Mouse (Mus musculus) liver, adult 2 months (tissue): Measurements from ENCODE around the gene Arhgap44.

ENCODE experiments used
- CTCF ChIP-seq: fragments of 200-500 bp; IDR thresholded peaks from 2 replicates; pipeline ENCODE4 v1.5.1; 2011; ENCODE audit warnings: low read depth, low read length, control low read depth
- POLR2A ChIP-seq: fragments of 200-500 bp; IDR thresholded peaks from 2 replicates; pipeline ENCODE4 v1.6.1; 2011; ENCODE audit warnings: low read length, control low read depth; ENCODE audit not compliant: insufficient read depth; ENCODE audit errors: extremely low read depth

DNA sequence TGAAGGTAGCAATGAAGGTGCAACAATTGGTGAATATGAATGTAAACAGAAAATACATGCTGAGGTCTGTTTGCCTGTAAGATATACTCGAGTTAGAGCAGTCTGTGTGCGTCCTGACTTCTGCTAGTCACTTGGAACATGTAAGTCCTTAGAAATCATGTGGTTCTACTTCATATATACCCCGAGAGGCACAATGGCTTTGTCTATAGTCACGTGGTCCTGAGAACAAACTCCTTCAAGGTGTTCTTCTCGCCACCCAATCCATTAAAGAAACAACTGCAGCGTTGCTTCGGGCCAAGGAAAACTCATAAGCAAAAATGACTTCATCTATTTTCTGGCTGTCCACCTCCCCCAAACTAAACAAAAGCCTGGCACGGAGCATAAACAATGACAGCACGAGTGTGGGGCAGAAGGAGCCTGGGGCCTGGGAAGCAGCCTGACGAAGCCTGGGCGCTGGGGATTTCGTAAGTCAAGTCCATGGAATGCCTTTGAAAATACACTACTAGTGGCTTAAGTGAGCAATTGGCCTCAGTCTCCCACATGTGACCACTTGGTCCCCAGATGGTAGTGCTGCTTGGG lies 123.2 kb downstream of the Arhgap44 start:
- TF ChIP-seq CTCF (no peak), POLR2A (no peak)
